Mouse (Mus musculus): ENCODE measurements at regions not wholly inside any gene's neighbourhood (a gene's known extent, or its start where the extent isn't known, plus 50 kb on each side); places are given as distances from the start of the nearest gene placed in this dataset.

DNA sequence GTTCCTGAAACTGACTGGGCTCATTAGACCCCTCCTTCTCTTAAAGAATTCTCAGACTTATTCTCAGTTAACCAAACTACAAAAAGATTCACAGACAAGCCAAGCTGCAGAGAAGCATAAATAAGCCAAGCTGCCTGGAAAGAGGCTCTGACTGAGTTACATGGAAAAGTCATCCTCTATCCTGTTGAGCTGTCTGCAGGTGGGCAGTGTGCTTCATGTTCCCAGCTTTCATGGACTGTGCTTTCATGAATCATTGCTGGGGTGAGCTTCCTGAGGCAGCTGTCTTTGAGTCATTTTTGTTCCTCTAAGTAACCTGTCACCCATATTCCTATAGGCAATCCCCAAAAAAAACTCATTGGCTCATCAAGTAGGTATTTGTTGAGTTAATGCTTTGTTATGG is 301.8 kb upstream of the Zwint start:
- TF ChIP-seq CTCF (IDR thresholded peaks at IDR 0.05; ENCODE audit: insufficient read depth, low read depth, low read length) (no peak), POLR2A (IDR thresholded peaks at IDR 0.05; ENCODE audit: insufficient read depth, low read depth, low read length) (no peak)
